Mouse (Mus musculus) heart, postnatal 14 days (tissue): ENCODE results near the gene Acer2. TPM values are rescaled to one million over a fixed set of nuclear protein-coding genes. Genes with fewer than 3 reads are reported as not detected.

Experiments used
- DNase-seq, 2 experiments: peaks; one replicate each; pipeline ENCODE4 v3.0.0; 2021 to 2022
- intact Hi-C: fragments of 180-260 bp; cut with DNase I; formaldehyde crosslinking; loops from one replicate; pipeline ENCODE4 v1.15.1; 2025
- total RNA-seq, 2 experiments: library from RNA; stranded (reverse); gene quantifications; 2 replicates each; pipeline ENCODE4 v1.2.3; 2021

Gene Acer2
- total RNA-seq, 2 experiments from 2014 or later: 21.4 to 26.9 TPM

DNA sequence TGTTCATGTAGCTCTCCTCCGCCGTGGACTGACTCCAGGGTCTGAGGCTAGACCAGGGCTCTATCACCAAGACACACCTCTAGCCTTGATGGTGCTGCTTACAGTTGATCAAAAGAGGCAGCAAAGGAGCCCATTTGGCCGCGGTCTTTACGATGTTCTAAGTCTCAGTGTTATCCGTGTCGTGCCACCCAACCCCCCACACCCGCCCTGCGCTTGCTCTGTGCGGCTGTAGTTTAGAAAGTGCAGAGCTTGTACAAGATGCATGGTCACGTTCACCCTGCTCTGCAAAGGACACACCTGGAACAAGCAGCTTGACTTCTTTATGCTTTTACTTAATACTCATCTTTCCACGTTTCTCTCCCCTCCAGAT, 11.6 kb downstream of the Acer2 start:
- peak in 1 of 2 experiments; percentile 20 for DNase-seq

DNA sequence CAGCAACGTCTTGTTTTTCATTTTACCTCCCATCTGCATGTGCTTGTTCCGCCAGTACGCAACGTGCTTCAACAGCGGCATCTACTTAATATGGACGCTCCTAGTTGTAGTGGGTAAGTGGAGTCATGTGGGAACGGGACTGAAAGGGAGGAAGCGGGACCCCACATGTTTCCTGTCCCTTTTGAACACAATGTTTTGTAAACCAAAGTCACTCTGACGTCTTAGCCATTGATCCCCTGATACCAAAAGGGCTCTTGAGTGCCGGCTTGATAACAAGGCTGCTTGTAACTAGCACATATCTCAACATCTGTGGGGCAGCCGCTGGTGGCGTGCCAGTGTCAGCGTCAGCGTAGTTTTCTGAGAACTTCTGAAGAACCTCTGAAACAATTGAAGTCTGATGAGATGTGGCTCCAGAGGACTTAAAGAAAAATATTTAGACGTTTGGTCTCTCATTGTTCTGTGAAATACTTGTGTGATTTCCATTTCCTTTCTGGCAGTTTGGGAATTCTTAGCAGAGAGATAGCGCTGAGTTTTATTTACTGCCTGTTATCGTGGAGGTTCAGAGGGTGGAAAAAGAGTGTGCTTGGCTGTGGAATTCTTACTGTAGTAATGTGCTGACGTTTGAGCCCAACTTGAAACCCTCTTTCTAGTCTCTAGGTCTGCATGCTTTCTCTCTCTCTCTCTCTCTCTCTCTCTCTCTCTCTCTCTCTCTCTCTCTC, 12.1 kb downstream of the Acer2 start:
- intact Hi-C loops: no loop called here
- DNase-seq: peak; percentile 61 to 65

More for the DNA sequence above, 11.6 kb downstream of the Acer2 start:
- intact Hi-C loops: loop anchor here (1.0 kb wide), 1 partner anchor 40 kb away; no protein-coding TSS in a partner anchor

DNA sequence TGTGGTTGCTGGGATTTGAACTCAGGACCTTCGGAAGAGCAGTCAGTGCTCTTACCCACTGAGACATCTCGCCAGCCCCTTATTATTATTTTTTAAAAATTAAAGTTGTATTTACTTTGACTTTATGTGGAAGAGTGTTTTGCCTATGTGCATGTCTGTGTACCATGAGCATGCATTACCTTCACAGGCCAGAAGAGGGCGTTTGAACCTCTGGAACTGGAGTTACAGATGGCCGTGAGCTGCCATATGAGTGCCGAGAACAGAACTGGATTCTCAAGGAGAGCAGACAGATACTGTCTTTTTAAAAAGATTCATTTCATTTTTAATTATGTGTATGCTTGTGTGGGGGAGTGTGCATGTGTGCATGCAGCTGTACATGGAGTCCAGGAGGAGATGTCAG, 13.7 kb downstream of the Acer2 start:
- no peak for DNase-seq
- intact Hi-C loops: no loop called here

DNA sequence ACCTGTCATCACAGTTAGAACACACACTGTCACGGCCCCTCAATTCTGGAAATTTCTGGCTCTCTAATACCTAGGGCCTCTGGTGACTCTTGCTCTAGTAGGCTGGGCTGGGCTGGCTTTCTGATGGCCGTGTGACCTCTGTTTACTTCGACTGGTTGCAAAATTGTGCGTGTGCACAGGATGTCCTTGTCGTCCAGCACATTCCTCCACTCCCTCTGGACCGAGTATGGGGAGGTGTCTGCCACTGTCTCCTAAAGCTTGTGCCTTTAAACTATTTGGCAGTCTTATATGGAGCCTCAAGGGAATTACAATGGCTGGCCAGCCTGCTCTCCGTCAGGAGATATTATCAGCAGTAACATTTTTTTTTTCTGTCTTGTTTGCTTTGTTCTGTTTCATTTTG, 23.2 kb downstream of the Acer2 start:
- intact Hi-C loops: no loop called here
- peak; percentile 14 to 34 for DNase-seq

DNA sequence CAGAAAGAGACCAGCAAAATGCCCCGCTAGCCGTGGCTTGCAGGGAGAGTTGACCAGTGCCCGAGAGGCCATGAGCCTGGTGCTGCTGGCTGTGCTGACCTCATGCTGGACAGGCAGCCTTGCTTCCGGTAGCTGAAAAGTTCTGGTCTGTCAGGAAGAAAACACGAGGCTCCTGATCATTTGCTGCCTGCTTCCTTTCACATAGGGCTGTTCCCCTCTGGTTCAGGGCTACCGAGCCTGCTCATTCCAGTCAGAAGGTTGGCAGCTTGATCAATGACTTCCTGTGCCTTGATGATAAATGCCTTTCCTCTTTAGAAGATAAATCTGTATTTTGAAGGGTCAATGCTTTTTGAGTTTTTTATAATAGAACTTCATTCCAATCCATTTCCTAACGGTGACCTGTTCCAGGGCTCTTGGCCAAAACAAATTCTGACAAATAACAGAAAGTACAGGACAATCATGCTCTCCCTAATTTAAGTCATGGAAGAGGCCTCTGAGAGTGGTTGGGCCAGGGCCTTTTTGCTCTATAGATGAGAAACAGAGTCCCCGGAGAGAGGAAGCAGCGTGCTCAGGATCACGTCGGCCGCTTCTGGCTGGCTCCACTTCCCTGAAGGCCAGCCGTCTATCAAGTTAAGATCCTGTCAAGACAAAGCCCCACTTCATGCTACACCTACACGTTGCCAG, 24.7 kb downstream of the Acer2 start:
- intact Hi-C loops: no loop called here
- DNase-seq: peak; percentile 38 to 57

DNA sequence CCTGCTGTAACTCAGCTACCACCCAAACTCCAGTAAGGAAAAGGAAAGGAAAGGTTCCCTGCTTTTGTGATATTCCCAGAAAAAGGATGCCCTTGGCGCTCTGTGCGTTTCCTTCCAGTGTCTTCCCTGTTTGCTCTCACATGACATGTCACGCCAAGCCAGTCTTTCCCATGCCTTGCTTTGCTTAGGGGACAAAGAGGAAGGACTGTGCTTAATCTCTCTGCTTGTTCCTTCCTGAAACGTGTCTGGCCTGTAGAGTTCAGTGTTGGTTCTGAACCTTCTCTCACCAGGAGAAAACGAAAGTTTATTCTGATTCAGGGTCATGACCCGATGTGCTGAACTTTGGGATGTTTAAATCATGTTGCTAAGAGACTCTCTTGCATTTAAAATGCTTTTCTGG, 28.2 kb downstream of the Acer2 start:
- peak in 1 of 2 experiments; percentile 33 for DNase-seq
- intact Hi-C loops: no loop called here

DNA sequence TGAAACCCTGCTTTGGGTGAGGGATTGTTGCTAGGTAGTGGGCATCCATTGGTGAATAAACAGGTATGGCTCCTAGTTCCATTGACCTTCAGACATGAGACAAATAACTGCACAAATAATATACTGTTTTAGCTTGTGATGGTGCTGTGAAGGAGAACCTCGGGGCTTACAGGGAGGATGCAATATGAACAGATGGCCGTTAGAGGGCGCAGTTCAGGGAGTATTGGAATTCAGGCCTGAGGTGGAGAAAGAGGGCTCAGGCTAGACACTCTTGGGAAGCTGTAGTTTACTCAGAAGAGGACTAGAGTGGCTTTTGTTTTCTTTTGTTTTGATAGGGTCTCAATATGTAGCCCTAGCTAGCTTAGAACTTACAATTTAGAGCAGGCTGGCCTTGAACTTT, 30.8 kb downstream of the Acer2 start:
- intact Hi-C loops: no loop called here
- no peak for DNase-seq

DNA sequence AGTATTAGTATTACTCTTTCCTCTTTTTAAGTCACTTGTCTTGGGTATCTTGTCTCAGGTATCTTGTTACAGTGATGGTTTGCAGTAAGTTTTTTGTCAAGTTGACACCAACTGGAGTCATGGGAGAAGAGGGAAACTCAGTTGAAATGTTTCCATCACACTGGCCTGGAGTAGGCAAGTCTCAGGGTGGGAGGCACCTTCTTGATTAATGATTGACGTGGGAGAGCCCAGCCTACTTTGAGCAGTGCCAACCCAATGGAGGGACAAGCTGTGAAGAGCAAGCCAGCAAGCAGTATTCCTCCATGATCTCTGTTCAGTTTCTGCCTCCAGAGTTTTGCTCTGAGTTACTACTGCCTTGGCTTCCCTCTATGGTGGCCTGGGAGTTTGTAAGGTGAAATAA, 31.7 kb downstream of the Acer2 start:
- intact Hi-C loops: no loop called here

DNA sequence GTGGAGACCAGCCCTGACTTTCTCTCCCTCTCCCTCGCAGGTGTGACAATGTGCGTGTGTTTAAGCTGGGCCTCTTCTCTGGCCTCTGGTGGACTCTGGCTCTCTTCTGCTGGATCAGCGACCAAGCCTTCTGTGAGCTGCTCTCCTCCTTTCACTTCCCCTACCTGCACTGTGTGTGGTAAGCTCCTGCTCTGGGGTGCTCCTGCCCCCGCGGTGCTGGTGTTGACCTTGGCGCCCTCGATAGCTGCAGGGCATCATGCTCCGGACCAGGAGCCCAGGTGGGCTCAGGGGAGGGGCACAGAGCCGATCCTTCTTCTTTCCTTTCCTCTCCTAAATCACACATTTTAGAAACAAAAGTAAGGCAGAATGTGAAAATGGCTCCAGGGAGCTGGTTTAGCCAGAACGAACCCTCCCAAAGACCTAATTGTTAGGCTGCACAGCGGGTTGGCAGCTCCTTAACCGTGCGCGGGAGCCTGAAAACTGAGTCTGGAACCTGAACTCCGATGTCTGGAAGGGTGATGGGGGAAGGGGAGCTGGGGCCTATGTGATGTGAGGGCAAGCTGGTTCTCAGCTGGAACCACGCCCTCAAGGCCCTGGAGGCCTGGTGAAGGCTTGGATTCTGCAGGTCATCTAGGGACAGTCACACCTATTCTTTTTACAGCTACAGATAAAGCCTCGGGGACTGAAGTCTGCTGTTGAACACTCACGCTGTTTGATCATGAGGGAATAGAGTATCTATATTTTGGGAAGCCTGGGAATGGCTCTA, 37.6 kb downstream of the Acer2 start:
- peak; percentile 15 to 22 for DNase-seq
- intact Hi-C loops: no loop called here

More for the DNA sequence above, 31.7 kb downstream of the Acer2 start:
- no peak for DNase-seq

DNA sequence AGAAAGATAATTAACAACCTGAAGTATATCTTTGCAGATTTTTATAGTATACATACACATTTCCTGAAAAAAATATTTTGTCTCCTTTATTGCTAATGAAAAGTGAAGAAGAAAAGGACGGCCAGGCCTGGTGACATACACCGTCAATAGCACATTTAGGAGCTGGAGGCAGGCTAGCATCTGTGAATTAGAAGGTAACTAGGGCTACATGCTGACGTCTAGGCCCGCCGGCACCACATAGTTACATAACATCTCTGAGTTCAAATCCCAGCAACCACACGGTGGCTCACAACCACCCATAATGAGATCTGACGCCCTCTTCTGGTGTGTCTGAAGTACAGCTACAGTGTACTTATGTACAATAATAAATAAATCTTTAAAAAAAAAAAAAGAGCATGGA, 38.6 kb downstream of the Acer2 start:
- intact Hi-C loops: no loop called here
- no peak for DNase-seq

DNA sequence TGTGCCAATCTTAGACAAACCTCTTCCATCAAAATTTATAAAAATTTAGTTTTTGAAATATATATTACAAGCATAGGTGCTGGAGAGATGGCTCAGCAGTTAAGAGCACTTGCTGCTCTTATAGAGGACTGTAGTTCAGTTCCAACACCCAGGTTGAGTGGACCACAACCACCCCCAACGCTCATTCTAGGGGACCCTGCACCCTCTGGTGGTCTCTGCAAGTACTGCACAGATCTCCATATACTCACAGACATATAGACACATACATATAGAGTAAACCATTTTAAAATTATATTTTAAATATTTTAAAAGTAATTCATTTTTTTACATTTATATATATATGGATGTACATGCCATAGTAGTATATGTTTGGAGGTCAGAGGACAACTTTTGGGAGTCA, 41.9 kb downstream of the Acer2 start:
- no peak for DNase-seq
- intact Hi-C loops: no loop called here

DNA sequence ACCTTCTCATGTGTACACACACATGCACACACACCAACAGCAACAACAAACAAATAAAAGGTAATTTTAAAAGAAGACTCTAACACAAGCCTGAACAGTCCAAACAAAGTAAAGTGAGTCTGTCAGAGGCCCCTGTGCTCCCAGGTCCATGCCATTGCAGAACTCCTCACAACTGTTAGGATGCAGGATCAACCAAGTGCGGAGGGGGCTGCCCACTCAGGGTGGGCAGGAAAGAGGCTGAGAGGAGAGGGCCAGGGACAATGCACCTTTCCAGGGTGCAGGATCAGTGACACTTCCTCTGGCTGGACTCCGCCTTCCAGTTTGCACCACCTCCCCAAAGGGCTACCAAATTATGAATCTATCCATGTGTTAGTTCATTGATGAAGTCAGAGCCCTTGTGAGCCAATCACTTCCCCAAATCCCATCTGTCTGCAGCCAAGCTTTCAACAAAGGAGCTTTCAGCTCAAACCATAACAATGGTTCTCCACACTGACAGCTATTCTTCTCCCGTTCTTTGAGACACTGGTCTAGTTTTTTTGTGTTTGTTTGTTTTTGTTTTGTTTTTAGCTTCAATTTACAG, 49.4 kb downstream of the Acer2 start:
- intact Hi-C loops: loop anchor here (1.0 kb wide), 1 partner anchor 66 kb away; the partner anchor contains the start of gene Rps6
- no peak for DNase-seq

DNA sequence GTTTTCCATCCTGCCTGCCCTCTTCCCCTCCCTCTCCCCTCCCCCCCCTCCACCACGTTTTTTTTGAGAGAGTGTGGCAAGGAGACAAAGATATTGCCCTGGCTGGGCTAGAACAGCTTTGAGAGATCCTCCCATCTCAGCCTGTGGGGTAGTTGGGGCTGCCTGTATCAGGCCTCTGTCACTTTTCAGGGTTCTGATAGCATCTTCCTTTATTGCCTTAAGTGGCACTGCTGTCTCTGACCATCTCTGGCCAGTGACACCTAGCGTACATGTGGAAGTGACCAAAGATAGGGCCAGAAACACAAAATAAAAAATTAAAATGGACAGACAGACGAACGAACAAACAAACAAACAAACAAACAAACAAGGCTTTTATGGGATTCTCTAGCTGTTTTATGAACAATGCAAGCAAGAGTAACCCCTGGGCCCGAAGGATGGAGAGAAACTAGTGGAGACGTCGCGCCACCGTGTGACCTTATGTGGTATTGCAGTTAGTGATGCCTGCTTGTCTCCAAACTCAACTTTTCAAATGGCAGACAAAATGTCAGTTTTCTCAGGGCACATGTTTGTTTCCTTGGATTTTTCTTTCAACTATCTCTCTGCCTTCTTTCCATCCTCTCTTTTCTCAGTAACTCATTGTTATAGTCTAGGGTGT, 50.7 kb downstream of the Acer2 start:
- DNase-seq: peak; percentile 80 to 85
- intact Hi-C loops: loop anchor here (1.0 to 5.0 kb wide), 2 partner anchors 40 to 103 kb away; no protein-coding TSS in a partner anchor

DNA sequence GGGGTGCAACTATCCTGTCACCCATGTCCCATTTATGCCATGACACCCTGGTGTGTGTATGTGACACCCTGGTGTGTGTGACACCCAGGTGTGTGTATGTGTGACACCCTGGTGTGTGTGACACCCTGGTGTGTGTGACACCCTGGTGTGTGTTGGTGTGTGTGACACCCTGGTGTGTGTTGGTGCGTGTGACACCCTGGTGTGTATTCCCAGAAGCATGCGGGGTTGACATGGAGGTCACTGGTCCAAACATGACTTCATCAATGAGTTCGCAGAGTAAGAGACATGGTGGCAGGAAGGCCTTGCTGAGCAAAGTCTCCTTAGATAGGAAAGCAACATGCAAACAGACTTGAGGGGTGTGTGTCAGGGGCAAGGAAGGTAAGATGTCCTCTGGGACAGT, 52.8 kb downstream of the Acer2 start:
- intact Hi-C loops: loop anchor here (5.0 kb wide), 1 partner anchor 105 kb away; no protein-coding TSS in a partner anchor
- DNase-seq: no peak

DNA sequence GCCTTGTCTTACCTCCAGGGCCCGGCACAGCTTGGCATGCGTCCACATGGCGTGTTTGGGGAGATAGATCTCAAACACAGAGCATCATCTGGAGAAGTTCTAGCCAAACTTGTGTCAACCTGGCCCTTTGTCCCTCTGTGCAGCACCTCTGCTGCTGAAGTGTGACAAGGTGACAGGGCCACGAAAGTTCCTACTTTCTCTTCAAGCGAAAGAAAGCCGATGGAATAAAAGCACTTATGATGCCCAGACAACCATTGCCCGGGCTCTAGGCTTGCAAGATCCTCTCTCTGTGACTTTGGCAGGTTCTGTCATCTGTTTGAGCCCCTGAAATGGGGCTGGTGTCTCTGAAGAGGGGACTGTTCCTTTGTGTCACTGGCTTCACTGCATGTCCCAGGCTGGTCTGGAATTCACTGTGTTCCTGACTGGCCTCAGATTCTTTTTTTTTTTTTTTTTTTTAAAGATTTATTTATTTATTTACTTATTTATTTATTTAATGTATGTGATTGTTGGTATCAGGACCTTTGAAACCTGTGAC, 56.0 kb downstream of the Acer2 start:
- DNase-seq: no peak
- intact Hi-C loops: no loop called here

DNA sequence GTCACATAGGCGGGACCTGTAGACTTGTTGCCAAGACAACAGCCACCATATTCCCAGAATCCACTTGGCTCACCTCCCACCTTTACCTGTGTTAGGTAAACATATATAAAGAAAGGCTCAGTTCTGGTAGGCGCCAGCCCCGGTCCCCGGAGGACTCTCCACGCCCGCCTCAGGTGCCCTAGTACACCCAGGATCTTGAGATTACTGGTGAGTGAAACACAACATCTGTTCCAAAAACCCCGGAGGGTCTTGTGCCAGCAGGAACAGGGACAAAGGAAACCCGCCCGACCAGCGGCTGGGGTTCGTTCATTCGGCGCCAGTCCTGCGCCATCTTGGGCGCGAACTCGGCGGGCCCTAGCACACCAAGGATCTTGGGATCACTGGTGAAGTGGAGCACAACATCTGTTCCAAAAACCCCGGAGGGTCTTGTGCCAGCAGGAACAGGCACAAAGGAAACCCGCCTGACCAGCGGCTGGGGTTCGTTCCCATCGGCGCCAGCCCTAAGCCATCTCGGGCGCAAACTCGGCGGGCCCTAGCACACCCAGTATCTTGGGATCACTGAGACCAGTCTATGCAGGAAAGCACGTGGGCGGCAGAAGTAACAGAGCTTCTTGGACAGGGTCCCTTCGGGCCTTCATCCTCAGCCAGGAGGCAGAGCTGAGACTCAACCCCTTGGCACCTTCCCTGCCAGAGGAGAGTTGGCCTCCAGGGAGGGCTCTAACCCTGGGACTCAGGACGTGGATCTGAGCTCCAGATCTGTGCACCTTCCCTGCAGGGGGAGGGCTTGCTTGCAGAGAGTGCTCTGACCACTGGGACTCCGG, 56.6 kb downstream of the Acer2 start:
- intact Hi-C loops: no loop called here
- DNase-seq: peak; percentile 5 to 17

DNA sequence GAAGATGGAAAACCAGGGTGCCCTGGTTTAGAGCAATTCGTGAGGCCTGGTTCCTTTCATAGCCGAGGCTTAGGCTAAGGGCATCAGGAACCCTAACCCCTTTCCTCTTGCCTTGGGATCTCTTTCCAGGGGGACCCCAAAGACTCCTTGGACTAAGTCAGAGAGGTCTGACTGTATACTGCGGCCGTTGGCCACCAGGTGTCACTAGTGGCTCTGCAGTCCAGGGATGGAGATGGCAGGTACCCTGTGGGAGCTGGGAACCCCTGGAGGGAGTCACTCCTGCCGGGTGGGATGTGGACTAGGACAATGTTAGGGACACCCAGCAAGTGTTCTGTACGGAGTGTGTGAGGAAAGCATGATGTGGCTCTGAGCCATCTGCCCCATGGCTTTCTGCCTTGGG, 58.8 kb downstream of the Acer2 start:
- DNase-seq: no peak

DNA sequence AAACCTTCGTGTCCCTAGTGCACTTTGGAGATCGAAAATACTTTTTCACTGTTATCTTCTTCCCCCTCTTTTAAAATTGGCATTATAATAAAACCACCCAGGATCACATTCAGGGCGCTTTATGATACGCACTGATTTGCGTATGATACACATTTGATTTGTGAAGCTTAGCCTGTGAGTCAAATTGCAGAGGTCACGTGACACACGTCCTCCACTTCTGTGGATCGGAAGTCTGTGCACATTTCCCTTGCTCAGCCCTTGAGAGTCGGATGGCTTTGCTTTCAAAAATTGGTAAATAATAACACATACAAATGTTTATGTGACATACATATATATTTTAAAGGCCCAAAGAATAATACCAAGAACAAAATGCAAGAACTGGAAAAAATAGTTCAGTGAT, 62.0 kb downstream of the Acer2 start:
- intact Hi-C loops: no loop called here
- no peak for DNase-seq

More for the DNA sequence above, 58.8 kb downstream of the Acer2 start:
- intact Hi-C loops: no loop called here

DNA sequence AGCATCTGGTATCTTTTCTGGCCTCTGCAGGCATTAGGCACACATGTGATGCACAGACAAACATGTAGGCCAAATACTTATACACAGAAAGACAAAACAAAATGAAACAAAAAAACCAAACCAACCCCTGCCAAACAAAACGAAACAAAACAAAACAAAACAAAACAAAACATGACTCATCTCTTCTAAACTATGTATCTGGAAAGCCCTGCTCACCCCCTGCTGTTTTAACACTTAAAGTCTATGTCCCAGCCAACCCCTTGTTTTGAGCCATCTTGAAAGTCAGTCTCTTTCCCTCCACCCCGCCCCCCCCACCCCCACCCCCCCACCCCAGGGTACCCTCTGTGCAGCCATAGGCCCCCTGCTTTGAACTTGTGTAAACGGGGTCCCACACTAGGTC, 62.5 kb downstream of the Acer2 start:
- intact Hi-C loops: no loop called here
- DNase-seq: no peak
